Mouse (Mus musculus): ENCODE results near the gene Cux2. TPM values are rescaled to one million over a fixed set of nuclear protein-coding genes. Genes with fewer than 3 reads are reported as not detected.

Gene Cux2
- polyA plus RNA-seq, 2 experiments = 3.0 to 6.1 TPM

DNA sequence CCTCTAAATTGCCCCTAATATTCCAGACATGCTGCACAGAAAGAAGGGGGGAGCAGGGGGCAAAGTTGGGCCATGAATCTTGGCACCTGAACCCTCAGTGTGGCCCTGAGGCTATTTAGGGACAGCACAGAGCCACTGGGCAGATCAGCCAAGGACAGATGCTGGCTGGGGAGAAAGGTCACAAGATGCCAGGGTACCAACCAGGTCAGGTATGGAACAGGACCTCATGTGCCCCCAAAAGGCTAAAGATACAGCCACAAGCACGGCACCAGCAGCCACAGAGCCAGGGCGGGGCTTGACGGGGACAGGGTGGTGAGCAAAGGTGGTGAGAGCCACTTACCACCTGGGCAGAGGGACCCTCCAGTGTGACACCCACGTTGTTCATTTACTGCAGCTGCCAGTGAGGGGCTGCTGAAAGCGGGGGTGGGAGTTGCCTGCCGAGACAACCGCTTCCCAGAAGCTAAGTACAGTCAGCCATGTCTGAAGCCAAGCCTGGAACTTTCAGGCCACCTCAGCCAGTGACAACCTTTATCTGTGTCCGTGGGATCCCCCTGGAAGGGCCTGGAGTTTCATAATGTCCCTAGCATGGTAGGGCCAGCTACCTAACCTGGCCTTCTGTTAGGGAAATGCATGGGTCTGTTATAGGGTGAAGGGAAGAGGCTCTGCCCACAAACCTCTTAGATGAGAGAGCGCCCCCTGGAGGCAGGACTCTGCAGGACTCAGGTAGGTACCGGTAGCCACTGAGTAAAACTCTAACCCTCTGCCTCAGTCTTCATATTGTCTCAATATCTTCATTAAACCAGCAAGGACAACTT, 50.7 kb downstream of the Cux2 start:
- H3K36me3 ChIP-seq (ENCODE audit: control insufficient read depth, insufficient read depth, low read length) = no peaks in the 10 kb centered on the region
- H3K27me3 ChIP-seq (ENCODE audit: control insufficient read depth, insufficient read depth, low read length) = no peaks in the 10 kb centered on the region
- H3K4me3 ChIP-seq (replicated peaks; ENCODE audit: low read length) = no peak overlapping the region
- H3K27ac ChIP-seq (replicated peaks; ENCODE audit: low read depth, low read length) = no peak overlapping the region
- no peaks in the 10 kb centered on the region for H3K4me1 ChIP-seq (ENCODE audit: control insufficient read depth, insufficient read depth, low read length)
- no peak for TF ChIP-seq POLR2A (IDR thresholded peaks at IDR 0.05; ENCODE audit: borderline replicate concordance, extremely low read depth, insufficient read depth, insufficient read length)
- no peak overlapping the region for H3K9ac ChIP-seq (ENCODE audit: low read depth, low read length, severe bottlenecking)
- no peak for DNase-seq (ENCODE audit: low spot score)
- H3K4me2 ChIP-seq (replicated peaks; ENCODE audit: low read depth, low read length, severe bottlenecking) = no peak overlapping the region
- no peak for ATAC-seq (ENCODE audit: low FRiP score, low read depth)
- H3K9me3 ChIP-seq (ENCODE audit: control insufficient read depth, low read length) = no peaks in the 10 kb centered on the region
- WGBS = 59% methylated on average over 10 of the region's 10 CpGs

DNA sequence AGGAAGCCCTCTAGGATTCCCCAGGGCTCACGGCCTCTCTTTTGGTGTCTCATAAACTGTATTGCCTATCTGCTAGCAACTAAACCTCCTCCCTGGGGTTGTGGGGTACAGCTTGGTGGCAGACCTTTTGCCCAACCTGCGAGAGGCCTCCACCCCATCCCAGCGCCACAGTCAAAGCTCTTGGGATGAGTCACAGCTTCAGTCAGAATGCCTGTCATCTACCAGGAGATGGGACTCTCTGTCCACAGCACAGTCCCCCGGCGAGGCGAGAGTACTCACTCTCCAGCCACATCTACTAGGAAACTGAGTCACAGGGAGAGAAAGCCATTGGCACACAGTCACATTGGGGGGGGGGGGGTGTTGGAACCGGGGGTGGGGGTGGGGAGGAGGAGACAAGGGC, 51.6 kb downstream of the Cux2 start:
- DNase-seq (ENCODE audit: low spot score) (no peak), ATAC-seq (ENCODE audit: low FRiP score, low read depth) (no peak)
- no peak for TF ChIP-seq POLR2A (IDR thresholded peaks at IDR 0.05; ENCODE audit: borderline replicate concordance, extremely low read depth, insufficient read depth, insufficient read length)
- Histone ChIP-seq H3K27ac (replicated peaks; ENCODE audit: low read depth, low read length) (no peak overlapping the region), H3K4me2 (replicated peaks; ENCODE audit: low read depth, low read length, severe bottlenecking) (no peak overlapping the region), H3K9me3 (ENCODE audit: control insufficient read depth, low read length) (no peaks in the 10 kb centered on the region), H3K4me1 (ENCODE audit: control insufficient read depth, insufficient read depth, low read length) (no peaks in the 10 kb centered on the region), H3K9ac (ENCODE audit: low read depth, low read length, severe bottlenecking) (no peak overlapping the region), H3K36me3 (ENCODE audit: control insufficient read depth, insufficient read depth, low read length) (no peaks in the 10 kb centered on the region), H3K4me3 (replicated peaks; ENCODE audit: low read length) (no peak overlapping the region), H3K27me3 (ENCODE audit: control insufficient read depth, insufficient read depth, low read length) (no peaks in the 10 kb centered on the region)
- 89% methylated on average over 6 of the region's 7 CpGs for WGBS

DNA sequence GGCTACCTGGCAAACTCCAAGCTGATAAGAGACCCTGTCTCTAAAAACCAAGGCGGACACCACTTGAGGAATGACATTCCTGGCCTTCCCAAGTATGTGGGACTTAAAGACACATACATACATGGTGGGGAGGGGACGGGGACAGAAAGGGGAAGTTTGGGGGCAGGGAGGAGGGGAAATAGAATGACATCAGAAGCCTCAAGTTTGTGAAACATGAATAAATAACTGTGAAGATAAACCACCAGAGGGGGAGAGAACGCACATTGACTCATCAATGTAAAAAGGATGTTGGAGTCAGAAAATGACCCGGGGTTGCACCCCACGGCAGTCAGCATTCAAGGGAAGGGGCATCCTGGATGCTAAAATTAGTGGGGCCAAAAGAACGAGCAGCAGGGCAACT, 53.2 kb downstream of the Cux2 start:
- WGBS = 66% methylated on average over 6 of the region's 6 CpGs
- no peaks in the 10 kb centered on the region for H3K36me3 ChIP-seq (ENCODE audit: control insufficient read depth, insufficient read depth, low read length)
- no peak overlapping the region for H3K4me3 ChIP-seq (replicated peaks; ENCODE audit: low read length)
- no peak overlapping the region for H3K4me2 ChIP-seq (replicated peaks; ENCODE audit: low read depth, low read length, severe bottlenecking)
- H3K27me3 ChIP-seq (ENCODE audit: control insufficient read depth, insufficient read depth, low read length) = no peaks in the 10 kb centered on the region
- no peak for TF ChIP-seq POLR2A (IDR thresholded peaks at IDR 0.05; ENCODE audit: borderline replicate concordance, extremely low read depth, insufficient read depth, insufficient read length)
- no peak overlapping the region for H3K27ac ChIP-seq (replicated peaks; ENCODE audit: low read depth, low read length)
- no peaks in the 10 kb centered on the region for H3K4me1 ChIP-seq (ENCODE audit: control insufficient read depth, insufficient read depth, low read length)
- no peak overlapping the region for H3K9ac ChIP-seq (ENCODE audit: low read depth, low read length, severe bottlenecking)
- DNase-seq (ENCODE audit: low spot score) = no peak
- H3K9me3 ChIP-seq (ENCODE audit: control insufficient read depth, low read length) = no peaks in the 10 kb centered on the region
- no peak for ATAC-seq (ENCODE audit: low FRiP score, low read depth)

DNA sequence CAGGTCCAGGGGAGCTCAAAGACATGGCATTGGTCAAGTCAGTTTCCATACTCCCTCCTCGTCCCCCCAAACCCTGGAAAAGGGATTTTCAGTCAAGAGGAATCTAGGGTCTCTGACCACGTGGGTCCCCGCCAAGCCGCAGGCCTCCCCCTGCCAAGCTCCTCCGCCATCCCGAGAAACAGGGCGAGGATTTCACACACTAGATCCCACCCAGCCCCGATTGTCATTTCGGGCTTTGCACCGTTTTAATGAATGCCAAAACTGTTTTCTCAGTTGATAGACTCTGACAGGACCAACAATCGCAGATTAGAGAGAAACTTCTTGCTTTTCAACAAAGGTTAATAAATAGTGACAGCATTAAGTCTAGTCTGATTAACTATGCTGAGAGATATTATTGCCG, 55.1 kb downstream of the Cux2 start:
- ATAC-seq (ENCODE audit: low FRiP score, low read depth) = no peak
- Histone ChIP-seq H3K4me3 (replicated peaks; ENCODE audit: low read length) (no peak overlapping the region), H3K27ac (replicated peaks; ENCODE audit: low read depth, low read length) (no peak overlapping the region), H3K36me3 (ENCODE audit: control insufficient read depth, insufficient read depth, low read length) (no peaks in the 10 kb centered on the region), H3K9me3 (ENCODE audit: control insufficient read depth, low read length) (no peaks in the 10 kb centered on the region), H3K4me1 (ENCODE audit: control insufficient read depth, insufficient read depth, low read length) (no peaks in the 10 kb centered on the region), H3K4me2 (replicated peaks; ENCODE audit: low read depth, low read length, severe bottlenecking) (no peak overlapping the region), H3K9ac (ENCODE audit: low read depth, low read length, severe bottlenecking) (no peak overlapping the region), H3K27me3 (ENCODE audit: control insufficient read depth, insufficient read depth, low read length) (no peaks in the 10 kb centered on the region)
- 75% methylated on average over 12 of the region's 12 CpGs for WGBS
- no peak for TF ChIP-seq POLR2A (IDR thresholded peaks at IDR 0.05; ENCODE audit: borderline replicate concordance, extremely low read depth, insufficient read depth, insufficient read length)
- DNase-seq (ENCODE audit: low spot score) = no peak

DNA sequence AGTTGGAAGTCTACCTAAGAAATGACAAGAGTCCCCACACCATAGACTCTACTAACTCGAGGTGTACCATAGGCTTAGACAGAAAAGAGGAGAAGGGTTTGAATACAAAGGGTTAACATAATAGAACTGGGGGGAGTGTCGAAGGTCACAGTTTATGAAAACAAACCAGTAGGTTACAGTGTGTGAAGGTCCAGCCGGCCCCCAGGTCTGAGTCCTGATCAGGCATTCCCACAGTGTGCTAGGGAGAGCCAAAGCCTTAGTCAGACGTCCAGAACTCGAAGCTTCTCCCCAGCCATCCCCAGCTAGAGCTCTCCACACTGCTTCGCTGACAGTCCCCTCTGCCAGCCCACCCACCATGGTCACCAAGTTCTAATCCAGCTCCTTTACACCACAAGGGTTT, 58.0 kb downstream of the Cux2 start:
- WGBS = 42% methylated on average over 6 of the region's 6 CpGs
- Histone ChIP-seq H3K4me3 (replicated peaks; ENCODE audit: low read length) (no peak overlapping the region), H3K27me3 (ENCODE audit: control insufficient read depth, insufficient read depth, low read length) (no peaks in the 10 kb centered on the region), H3K36me3 (ENCODE audit: control insufficient read depth, insufficient read depth, low read length) (no peaks in the 10 kb centered on the region), H3K27ac (replicated peaks; ENCODE audit: low read depth, low read length) (no peak overlapping the region), H3K4me1 (ENCODE audit: control insufficient read depth, insufficient read depth, low read length) (no peaks in the 10 kb centered on the region), H3K9me3 (ENCODE audit: control insufficient read depth, low read length) (no peaks in the 10 kb centered on the region), H3K4me2 (replicated peaks; ENCODE audit: low read depth, low read length, severe bottlenecking) (no peak overlapping the region), H3K9ac (ENCODE audit: low read depth, low read length, severe bottlenecking) (no peak overlapping the region)
- TF ChIP-seq POLR2A (IDR thresholded peaks at IDR 0.05; ENCODE audit: borderline replicate concordance, extremely low read depth, insufficient read depth, insufficient read length) = no peak
- no peak for DNase-seq (ENCODE audit: low spot score)
- no peak for ATAC-seq (ENCODE audit: low FRiP score, low read depth)
